Mouse (Mus musculus): ENCODE results near the gene Stk40. TPM values are rescaled to one million over a fixed set of nuclear protein-coding genes. Genes with fewer than 3 reads are reported as not detected.

Gene Stk40
- polyA plus RNA-seq, 1 experiment from 2014 or later = 22.4 TPM

GRCm38 (mm10) chr4:126115411-126115810 is 11.7 kb downstream of the Stk40 start:
- no peaks in the 10 kb centered on the region for H3K27me3 ChIP-seq (replicated peaks)
- no peak overlapping the region for H3K4me2 ChIP-seq
- no peak overlapping the region for H3K9ac ChIP-seq
- WGBS (ENCODE audit: insufficient replicate concordance) = 85% methylated on average over 9 of the region's 9 CpGs
- no peak overlapping the region for H3K27ac ChIP-seq
- no peak for ATAC-seq
- peaks cover 44% of the 10 kb centered on the region for H3K4me1 ChIP-seq
- no peaks in the 10 kb centered on the region for H3K9me3 ChIP-seq (replicated peaks)
- H3K4me3 ChIP-seq = no peak overlapping the region
- H3K36me3 ChIP-seq = peaks cover 7% of the 10 kb centered on the region; the same call in 1 of the 2 replicates

GRCm38 (mm10) chr4:126115871-126116521 is 12.2 kb downstream of the Stk40 start:
- 69% methylated on average over 6 of the region's 6 CpGs for WGBS (ENCODE audit: insufficient replicate concordance)
- Histone ChIP-seq H3K36me3 (peaks cover 13% of the 10 kb centered on the region), H3K4me1 (peaks cover 38% of the 10 kb centered on the region), H3K9ac (no peak overlapping the region), H3K4me3 (no peak overlapping the region), H3K27ac (no peak overlapping the region), H3K27me3 (replicated peaks) (no peaks in the 10 kb centered on the region), H3K9me3 (replicated peaks) (no peaks in the 10 kb centered on the region), H3K4me2 (no peak overlapping the region)
- no peak for ATAC-seq

- H3K9me3 ChIP-seq (replicated peaks) = no peaks in the 10 kb centered on the region
- no peak overlapping the region for H3K4me3 ChIP-seq
These were observed 13.4 kb downstream of the Stk40 start for GRCm38 (mm10) chr4:126117116-126117515.

GRCm38 (mm10) chr4:126118651-126119050 is 14.9 kb downstream of the Stk40 start:
- H3K4me2 ChIP-seq = no peak overlapping the region

More at GRCm38 (mm10) chr4:126117116-126117515, 13.4 kb downstream of the Stk40 start:
- WGBS (ENCODE audit: insufficient replicate concordance) = 80% methylated on average over 8 of the region's 8 CpGs
- Histone ChIP-seq H3K36me3 (peaks cover 22% of the 10 kb centered on the region), H3K4me1 (peaks cover 30% of the 10 kb centered on the region), H3K4me2 (no peak overlapping the region), H3K27me3 (replicated peaks) (no peaks in the 10 kb centered on the region), H3K27ac (no peak overlapping the region), H3K9ac (no peak overlapping the region)
- no peak for ATAC-seq

GRCm38 (mm10) chr4:126119051-126119450 is 15.3 kb downstream of the Stk40 start:
- Histone ChIP-seq H3K27me3 (replicated peaks) (no peaks in the 10 kb centered on the region), H3K4me1 (peaks cover 19% of the 10 kb centered on the region), H3K27ac (no peak overlapping the region), H3K4me3 (no peak overlapping the region), H3K36me3 (peaks cover 28% of the 10 kb centered on the region), H3K4me2 (no peak overlapping the region), H3K9me3 (replicated peaks) (no peaks in the 10 kb centered on the region), H3K9ac (no peak overlapping the region)
- ATAC-seq = no peak
- 64% methylated on average over 1 of the region's 1 CpGs for WGBS (ENCODE audit: insufficient replicate concordance)

More at GRCm38 (mm10) chr4:126118651-126119050, 14.9 kb downstream of the Stk40 start:
- H3K4me3 ChIP-seq = no peak overlapping the region
- WGBS (ENCODE audit: insufficient replicate concordance) = 88% methylated on average over 4 of the region's 4 CpGs
- no peak overlapping the region for H3K9ac ChIP-seq
- no peak overlapping the region for H3K27ac ChIP-seq
- ATAC-seq = no peak
- peaks cover 23% of the 10 kb centered on the region for H3K4me1 ChIP-seq
- H3K36me3 ChIP-seq = peaks cover 24% of the 10 kb centered on the region
- no peaks in the 10 kb centered on the region for H3K9me3 ChIP-seq (replicated peaks)
- H3K27me3 ChIP-seq (replicated peaks) = no peaks in the 10 kb centered on the region

- peaks cover 10% of the 10 kb centered on the region for H3K4me1 ChIP-seq
- peaks cover 38% of the 10 kb centered on the region for H3K36me3 ChIP-seq
- 74% methylated on average over 5 of the region's 5 CpGs for WGBS (ENCODE audit: insufficient replicate concordance)
- H3K9ac ChIP-seq = no peak overlapping the region
- no peak for ATAC-seq
- H3K27me3 ChIP-seq (replicated peaks) = no peaks in the 10 kb centered on the region
- H3K4me2 ChIP-seq = no peak overlapping the region
- H3K4me3 ChIP-seq = no peak overlapping the region
- no peaks in the 10 kb centered on the region for H3K9me3 ChIP-seq (replicated peaks)
- no peak overlapping the region for H3K27ac ChIP-seq
These were observed 16.3 kb downstream of the Stk40 start for GRCm38 (mm10) chr4:126120052-126120451.

- Histone ChIP-seq H3K27me3 (replicated peaks) (no peaks in the 10 kb centered on the region), H3K27ac (no peak overlapping the region), H3K4me1 (peaks cover 6% of the 10 kb centered on the region), H3K4me3 (no peak overlapping the region), H3K9ac (no peak overlapping the region), H3K36me3 (peaks cover 43% of the 10 kb centered on the region), H3K9me3 (replicated peaks) (no peaks in the 10 kb centered on the region), H3K4me2 (no peak overlapping the region)
- WGBS (ENCODE audit: insufficient replicate concordance) = 89% methylated on average over 2 of the region's 2 CpGs
- no peak for ATAC-seq
These were observed 16.7 kb downstream of the Stk40 start for GRCm38 (mm10) chr4:126120506-126120905.

- no peak for ATAC-seq
- Histone ChIP-seq H3K27ac (no peak overlapping the region), H3K27me3 (replicated peaks) (no peaks in the 10 kb centered on the region), H3K36me3 (peaks cover 63% of the 10 kb centered on the region), H3K4me1 (no peaks in the 10 kb centered on the region), H3K9ac (no peak overlapping the region), H3K4me2 (no peak overlapping the region), H3K4me3 (no peak overlapping the region), H3K9me3 (replicated peaks) (no peaks in the 10 kb centered on the region)
- WGBS (ENCODE audit: insufficient replicate concordance) = 83% methylated on average over 10 of the region's 10 CpGs
These were observed 19.7 kb downstream of the Stk40 start for GRCm38 (mm10) chr4:126123309-126124040.

GRCm38 (mm10) chr4:126130502-126130901 is 26.7 kb downstream of the Stk40 start:
- 76% methylated on average over 11 of the region's 11 CpGs for WGBS (ENCODE audit: insufficient replicate concordance)
- H3K27ac ChIP-seq = peak overlapping the region; percentile 59; the same call in 1 of the 2 replicates

GRCm38 (mm10) chr4:126131290-126132121 is 27.7 kb downstream of the Stk40 start:
- ATAC-seq = no peak
- Histone ChIP-seq H3K9me3 (replicated peaks) (no peaks in the 10 kb centered on the region), H3K4me3 (no peak overlapping the region), H3K27me3 (replicated peaks) (no peaks in the 10 kb centered on the region), H3K9ac (no peak overlapping the region), H3K36me3 (peaks cover 65% of the 10 kb centered on the region), H3K4me2 (no peak overlapping the region), H3K4me1 (peaks cover 15% of the 10 kb centered on the region), H3K27ac (peak overlapping the region; percentile 38; the same call in 1 of the 2 replicates)
- WGBS (ENCODE audit: insufficient replicate concordance) = 53% methylated on average over 10 of the region's 10 CpGs

More at GRCm38 (mm10) chr4:126130502-126130901, 26.7 kb downstream of the Stk40 start:
- no peaks in the 10 kb centered on the region for H3K9me3 ChIP-seq (replicated peaks)
- H3K4me2 ChIP-seq = no peak overlapping the region
- no peak overlapping the region for H3K4me3 ChIP-seq
- no peaks in the 10 kb centered on the region for H3K27me3 ChIP-seq (replicated peaks)
- H3K36me3 ChIP-seq = peaks cover 65% of the 10 kb centered on the region
- peaks cover 15% of the 10 kb centered on the region for H3K4me1 ChIP-seq
- H3K9ac ChIP-seq = no peak overlapping the region
- no peak for ATAC-seq

- peaks cover 65% of the 10 kb centered on the region for H3K36me3 ChIP-seq
- 83% methylated on average over 6 of the region's 6 CpGs for WGBS (ENCODE audit: insufficient replicate concordance)
- H3K4me2 ChIP-seq = no peak overlapping the region
These were observed 29.0 kb downstream of the Stk40 start for GRCm38 (mm10) chr4:126132636-126133264.

More at GRCm38 (mm10) chr4:126132636-126133264, 29.0 kb downstream of the Stk40 start:
- H3K27ac ChIP-seq = no peak overlapping the region
- no peaks in the 10 kb centered on the region for H3K27me3 ChIP-seq (replicated peaks)
- H3K9ac ChIP-seq = no peak overlapping the region
- H3K4me1 ChIP-seq = peaks cover 15% of the 10 kb centered on the region
- no peak for ATAC-seq
- no peak overlapping the region for H3K4me3 ChIP-seq
- H3K9me3 ChIP-seq (replicated peaks) = no peaks in the 10 kb centered on the region

Measured in liver, embryonic 12.5 days (tissue).